Mouse (Mus musculus) MEL-GATA-1-ER (cell line): Measurements from ENCODE around the gene Vps39.

ENCODE experiments used
- DNase-seq: peaks from one replicate; pipeline ENCODE4 v3.0.0-alpha.2; 2012; ENCODE audit warnings: low read depth; ENCODE audit errors: extremely low read depth

The Vps39 gene

DNA sequence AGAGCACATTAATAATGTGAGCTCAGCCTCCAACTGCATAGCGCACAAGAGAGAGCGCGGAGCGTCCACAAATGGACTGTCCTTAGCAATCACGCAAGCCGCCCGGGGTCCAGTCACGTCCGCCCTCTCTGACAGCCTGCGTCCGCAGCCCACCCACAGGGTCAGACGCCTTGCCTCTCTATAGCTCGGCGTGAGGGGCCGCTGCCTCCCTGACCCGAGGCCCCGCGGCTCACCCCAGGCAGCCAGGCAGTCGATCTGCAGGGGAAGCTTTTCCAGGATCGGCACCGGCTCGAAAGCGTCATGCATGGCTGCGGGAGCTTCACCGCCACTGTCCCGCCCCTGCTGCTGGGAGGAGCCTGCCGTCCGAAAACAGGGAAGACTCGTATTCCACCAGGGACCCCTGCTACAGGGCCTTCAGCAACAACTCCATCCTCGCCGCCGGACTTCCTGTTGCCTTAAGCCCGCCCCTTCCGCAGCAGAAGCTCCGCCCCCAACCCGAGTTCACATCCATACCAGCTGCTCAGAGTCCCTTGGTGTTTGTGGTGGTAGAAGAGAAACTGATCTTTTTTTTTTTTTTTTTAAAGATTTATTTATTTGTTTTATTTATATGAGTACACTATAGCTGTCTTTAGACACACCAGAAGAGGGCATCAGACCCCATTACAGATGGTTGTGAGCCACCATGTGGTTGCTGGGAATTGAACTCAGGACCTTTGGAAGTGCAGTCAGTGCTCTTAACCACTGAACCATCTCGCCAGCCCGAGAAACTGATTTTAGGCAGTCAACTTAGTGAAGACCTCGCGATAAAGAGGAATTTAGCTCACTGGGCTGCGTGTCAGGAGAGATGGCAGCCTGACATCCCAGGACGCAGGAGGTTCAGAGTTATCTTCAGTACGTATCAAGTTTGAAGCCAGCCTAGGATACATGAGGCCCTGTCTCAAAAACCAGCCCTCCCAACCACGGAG lies at the start of gene Vps39:
TSS of gene Vps39 (minus strand) at position 456 of the 965 bp plus-strand sequence.
- DNase-seq = peak; percentile 69

DNA sequence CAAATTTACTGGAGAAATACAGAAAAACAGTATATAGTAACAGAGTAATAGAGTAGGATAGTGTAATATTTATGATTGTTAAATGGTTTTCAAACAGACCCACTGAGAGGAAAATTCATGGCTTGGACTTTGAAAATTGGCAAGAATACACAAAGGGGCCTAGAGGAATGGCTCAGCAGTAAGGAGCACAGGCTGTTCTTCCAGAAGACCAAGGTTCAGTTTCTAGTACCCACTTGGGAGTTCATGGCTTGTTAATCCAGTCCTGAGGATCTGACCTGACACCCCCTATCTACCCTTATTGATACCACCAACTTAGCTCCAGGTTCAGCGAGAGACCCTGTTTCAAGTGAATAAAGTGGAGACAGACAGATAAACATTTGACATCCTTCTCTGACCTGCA lies 45.0 kb upstream of the Vps39 start:
- DNase-seq = no peak

DNA sequence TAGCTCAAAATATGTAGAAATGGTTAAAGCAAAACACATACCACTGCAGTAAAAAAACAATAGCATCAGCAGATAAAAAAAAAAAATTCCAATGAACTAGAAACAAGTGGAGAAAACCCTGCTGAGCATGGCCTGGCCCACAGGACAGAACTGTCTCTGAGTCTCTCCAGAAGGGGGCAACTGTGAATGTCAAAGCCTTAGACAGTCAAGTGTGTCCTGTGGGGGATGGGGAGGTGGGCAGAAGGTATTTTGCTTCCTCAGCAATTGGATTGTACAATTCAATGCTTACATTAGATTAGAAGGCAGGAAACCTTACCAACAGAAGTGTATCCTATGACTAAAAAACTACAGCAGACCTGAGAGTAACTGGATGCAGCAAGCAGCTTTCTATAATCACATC lies 39.5 kb upstream of the Vps39 start:
- no peak for DNase-seq

DNA sequence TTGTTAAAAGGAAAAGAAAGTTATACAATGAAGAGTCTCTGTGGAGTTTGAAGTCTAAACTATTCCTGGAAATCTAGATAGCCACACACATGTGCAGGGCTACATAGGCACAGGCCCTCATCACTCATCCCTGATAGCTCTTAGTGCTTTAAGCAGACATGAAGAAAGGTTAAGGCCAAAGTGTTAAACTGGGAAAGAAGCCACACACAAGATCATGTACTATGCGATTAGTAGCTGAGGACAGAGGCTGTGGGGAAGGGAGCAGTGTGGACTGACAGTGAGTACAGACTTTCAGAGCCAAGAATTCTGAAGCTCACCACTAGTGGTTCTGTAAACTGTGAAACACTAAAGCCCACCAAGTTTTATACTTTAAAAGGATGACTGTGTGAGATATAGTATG lies 38.0 kb upstream of the Vps39 start:
- no peak for DNase-seq

DNA sequence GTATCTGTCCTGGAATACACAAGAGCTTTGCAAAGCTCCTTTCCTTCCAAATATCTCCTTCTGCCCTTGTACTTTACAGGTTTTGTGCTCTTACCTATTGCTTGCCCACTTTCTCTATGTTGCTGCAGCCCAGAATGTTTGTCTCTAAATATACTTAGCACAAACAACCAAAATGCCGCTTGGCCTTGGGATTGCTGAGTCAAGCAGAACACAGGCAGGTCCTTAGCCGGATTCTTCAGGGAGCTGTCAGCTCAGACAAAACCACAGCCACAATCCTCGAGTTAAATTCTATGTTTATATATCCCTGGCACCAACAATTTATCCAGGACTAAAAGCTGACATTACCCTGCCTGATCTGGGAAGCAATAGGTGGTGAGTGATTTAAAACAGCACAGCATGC lies 36.4 kb upstream of the Vps39 start:
- no peak for DNase-seq

DNA sequence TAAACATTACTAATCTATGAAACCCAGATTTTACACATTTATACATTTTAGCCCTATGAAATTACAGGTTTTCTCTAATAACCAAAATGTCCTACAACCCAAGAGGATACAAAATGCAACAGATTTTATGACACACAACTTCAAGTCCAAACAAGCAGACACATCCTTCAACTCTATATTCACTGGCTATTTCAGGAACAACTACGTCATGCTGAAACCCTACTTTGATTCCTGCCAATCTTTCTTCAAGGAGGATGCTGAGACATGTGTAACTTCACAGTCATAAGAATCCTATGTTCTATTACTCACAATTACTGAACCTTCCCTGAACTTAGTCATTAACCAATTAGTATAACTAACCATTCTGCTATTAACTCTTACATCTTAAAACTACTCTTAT lies 34.4 kb upstream of the Vps39 start:
- DNase-seq = no peak

DNA sequence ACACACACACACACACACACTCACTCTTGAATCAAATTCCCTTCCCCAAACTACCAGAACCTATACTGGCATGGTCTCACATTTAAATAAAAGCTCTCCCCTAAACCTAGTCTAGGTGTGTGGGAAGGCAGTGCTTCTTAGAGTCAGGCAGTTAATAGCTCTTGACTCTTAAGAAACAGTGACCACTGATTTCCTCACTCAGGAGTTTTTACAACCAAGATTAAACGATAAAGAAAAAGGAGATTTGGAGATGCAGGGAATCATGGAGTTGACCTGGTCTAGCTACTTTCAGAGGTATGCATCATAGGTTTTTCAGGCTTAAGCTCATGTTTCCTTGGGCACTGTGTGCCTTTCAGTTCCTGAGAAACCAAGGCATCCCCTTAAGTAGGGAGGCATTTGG lies 33.3 kb upstream of the Vps39 start:
- no peak for DNase-seq

DNA sequence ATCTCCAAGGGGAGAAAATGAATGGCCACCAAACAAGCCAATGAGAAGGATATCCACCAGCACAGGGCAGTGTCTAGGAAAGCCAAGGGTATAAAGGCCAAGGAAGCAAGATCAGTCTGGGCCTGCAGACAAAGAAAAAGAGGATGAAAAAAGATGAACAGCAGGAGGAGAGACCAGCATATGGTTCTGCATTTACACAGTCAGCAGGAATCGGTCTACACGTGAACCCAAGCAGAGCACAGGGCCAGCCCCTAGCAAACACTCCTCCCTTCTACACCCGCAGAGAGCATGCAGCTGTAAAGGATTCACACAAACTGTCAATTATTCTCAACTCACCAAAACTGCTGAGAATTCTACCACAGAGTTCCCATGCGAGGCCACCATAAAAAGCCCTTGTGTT lies 20.9 kb upstream of the Vps39 start:
- no peak for DNase-seq

DNA sequence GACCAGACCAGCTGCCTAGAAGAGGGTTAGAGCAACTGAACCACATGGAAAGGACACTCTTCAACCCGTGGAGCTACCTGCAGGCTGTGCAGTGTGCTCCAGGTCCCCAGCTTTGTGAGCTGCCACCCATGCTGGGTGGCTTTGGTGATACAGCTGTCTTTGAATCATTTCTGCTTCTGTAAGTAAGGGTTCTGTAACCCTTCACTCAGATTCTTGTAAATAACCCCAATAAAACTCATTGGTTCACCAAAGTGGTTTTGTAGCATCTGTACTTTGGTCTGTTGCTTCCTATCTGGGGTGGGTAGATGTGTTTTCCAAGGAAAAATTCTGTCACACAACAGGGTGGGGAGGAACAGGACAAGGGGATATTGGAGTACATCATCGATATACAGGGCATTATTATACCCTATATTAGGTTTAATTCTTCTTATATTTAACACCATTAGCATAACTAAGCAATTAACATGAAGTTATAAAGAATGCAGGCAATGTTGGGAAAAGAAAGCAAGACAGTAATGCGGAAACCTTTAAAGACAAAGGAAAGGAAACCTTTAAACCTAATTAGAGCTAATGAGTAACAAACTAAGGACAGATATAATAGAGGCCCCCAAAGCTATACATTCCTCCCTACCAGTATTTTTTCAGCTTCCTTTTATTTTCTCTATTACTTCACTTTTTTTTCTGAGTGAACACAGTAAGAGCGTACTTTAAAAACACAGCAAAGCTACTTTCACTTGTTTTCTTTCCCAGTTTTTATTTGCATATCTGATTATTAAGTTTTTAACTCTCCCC lies 14.7 kb upstream of the Vps39 start:
- no peak for DNase-seq

DNA sequence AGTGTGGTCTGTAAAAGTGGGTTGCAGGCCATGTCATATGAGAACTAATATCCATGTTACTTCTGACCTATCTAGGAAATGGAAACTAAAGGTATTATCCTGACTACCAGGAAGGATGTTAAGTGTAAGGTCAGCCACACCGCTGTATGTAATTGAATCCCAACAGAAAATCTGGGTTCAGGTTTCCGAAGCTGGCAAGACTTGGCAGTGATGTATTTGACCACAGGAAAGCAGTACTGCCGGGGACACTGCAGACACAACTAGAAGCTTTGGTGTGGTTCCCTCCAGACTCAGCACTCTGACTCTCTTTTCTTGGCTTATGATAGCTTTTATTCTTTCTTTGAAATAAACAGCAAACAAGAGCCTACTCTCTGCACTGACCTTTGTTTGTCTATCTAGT lies 13.6 kb upstream of the Vps39 start:
- DNase-seq = no peak

DNA sequence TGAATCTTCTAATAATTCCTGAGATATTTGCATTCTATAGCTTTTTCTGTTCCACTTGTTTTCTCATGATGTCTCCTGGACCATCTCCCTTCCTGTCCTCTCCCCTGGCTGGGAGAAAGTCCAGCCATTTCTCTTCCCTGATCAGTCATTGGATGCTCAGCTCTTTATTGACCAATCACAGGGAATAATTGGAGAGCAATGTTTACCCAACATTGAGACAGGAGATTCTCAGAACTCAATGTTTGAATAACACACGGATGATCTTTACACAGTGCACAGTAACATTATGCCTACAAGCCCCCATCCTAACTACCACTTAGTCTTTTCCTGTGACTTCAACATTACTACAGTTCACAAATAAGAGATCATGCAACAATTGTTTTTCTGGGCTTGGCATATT lies 7.5 kb upstream of the Vps39 start:
- DNase-seq = no peak

DNA sequence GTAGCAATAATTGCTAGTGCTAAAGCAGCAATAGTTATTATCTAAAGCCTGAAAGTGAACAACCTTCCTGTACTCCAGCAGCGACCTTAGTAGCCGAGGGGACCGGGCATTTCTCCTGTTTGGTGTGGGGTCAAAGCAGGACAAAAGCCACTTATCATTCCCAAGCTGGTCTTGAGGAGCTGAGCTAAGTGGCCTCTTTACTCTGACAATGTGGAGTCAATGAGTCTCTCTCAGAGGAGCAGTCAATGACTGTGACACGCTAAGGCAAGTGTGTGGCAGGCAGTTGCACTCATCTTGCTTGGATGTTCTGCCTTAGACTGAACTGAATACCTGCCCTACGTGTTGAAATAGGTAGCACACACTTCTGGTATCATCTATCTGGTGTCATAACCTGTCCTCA lies 1.6 kb downstream of the Vps39 start:
- DNase-seq = no peak

DNA sequence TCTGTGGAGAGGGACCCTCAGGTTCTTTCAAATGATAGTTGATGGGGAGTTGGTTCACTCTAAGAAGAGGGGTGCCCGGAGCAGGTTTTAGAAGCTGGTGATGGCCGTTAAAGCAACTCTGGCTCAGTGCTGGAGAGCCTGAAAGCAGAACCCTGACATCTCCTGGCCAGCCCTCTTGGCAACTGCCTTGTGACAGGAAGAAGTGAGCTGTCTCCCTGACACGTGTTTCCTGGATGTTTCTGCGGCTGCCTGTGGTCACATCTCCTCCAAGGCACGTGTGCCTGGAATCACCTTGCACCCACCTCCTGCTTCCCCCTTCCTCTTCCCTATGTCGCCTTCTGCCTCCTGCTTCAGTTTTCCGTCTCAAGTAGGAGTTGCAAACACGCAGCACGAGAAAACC lies 4.8 kb downstream of the Vps39 start:
- DNase-seq = no peak

DNA sequence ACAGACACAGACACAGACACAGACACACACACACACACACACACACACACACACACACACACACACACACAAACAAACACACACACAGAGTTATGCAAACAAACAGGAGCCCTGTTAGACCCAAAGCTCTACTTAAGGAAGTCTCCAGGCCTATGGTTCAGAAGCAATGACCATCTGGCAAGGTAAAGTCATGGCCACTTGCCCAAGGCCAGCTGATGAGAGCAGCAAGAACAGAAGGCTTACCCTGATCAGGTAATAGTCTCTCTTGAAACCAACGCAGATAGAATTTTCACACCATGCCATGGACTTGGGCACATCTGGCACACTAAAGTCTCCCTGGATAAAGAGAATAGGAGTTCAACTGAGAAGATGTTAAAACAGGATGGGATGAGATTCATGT lies 11.2 kb downstream of the Vps39 start:
- DNase-seq = no peak

DNA sequence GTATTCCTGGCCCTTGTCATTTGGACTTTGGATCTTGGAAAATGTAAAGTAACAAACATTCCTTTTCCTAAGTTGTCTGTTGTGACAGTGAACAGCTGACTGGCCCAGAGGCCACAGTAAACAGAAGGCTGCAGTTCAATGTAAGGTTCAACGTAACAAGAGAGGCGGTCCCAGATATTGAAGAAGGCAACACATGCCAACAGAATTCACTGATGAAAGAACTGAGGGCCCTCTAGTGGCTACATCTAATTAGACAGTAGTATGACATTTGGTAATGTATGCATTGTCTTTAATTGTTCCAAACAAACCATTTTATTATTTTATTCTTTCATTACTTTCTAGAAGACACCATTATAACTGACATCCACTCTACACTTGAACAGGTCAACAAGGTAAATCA lies 15.1 kb downstream of the Vps39 start:
- DNase-seq = no peak

DNA sequence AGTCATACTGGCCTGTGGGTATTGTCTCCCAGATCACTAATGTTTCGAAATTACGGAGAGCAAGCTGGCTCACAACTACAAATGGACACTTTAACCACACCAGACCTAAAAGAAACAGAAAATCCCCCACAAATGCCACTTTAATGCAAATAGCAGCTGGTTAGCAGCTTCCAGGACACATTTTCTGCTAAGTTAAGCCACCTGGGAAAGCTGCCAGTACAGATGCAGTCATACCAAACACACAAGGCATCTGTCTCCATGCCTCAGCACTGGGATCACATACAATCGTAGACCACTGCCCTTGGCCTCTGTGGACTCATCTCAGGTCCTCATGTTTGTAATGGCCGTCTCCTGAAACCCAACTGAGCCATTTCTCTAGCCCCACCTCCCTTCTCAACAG lies 21.4 kb downstream of the Vps39 start:
- no peak for DNase-seq

DNA sequence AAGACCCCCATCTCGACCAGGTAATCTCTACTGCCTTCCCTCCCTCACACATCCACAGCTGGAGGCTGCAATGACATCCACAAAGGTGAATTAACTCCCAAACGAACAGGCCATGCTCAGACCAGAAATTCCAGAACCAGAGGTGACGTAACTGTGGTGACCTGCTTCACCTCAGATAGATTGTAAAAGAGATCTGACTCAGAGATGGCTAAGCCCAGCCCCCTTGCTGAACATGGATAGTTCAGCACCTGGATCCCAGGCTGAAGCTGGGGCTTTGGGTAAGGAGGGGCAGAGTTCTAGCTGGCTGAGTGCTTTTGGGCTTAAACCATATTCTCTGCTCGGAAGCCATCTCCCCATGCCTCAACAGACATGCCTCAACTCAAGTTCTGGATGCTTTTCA lies 37.9 kb downstream of the Vps39 start:
- no peak for DNase-seq

DNA sequence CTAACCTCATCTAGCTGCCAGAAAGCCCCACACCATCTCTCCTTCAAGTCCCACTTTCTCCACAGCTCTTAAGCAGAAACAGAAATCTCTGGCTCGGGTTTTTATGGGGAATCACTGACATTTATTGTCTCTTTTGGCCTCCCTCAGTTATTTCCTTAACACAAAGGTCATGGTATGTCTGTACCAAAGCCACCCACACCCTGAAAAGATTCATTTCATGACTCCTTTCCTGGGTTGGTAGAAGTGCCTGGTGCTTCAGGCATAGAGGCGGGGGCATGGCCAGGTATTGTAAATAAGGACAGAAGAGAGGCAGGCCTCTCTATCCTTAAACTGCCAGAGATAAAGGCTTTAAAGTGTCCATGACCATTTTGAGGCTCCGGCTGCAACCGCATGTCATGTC lies 38.5 kb downstream of the Vps39 start:
- DNase-seq = no peak

DNA sequence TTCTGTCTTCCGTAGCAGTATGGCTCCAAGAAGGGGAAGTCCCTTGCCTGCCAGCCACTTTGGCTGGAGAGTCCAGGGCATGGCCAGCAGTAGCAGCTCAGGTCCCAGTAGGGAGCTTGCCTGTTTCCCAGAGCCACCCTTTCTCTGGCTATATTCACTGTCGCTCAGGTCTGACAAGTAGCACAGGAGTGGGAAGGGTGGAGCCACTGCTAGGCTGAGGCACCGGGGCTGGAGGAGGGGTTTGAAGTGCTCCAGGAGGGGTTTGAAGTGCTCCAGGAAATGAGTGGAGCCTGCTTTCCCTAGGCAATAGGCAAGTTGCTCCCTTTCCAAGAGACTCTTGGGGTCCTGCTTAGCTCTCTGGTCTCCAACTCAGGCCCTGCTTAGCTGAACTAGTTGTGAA lies 39.0 kb downstream of the Vps39 start, which contains the start of gene Pla2g4f:
TSS of gene Pla2g4f (minus strand) at position 190 of the 400 bp plus-strand sequence.
- no peak for DNase-seq

DNA sequence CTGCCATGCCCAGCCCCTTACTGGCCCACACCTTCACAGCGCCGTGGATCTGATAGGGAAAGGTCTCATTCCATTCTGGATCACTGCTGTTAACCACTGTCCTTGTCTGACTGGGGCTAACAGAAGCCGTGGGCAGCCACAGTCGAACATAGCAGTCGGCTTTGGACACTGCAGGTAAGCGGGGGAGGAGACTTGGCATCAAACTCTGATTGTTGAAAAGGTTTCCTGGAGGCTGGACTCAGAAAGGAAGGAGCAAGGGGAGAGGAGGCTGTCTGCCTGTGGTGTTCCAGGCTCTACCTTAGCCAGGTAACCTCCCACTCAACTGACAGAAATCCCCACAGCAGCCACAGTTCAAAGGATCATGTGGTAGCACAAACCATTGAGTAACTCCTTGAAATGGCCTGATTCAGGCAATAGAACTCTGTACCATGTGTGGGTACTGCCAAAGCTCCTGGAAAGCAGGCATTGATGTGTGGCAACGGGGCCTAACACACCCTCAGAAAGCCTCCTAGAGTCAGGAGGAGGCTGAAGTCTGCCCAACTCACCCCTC lies 40.6 kb downstream of the Vps39 start:
- DNase-seq = no peak

DNA sequence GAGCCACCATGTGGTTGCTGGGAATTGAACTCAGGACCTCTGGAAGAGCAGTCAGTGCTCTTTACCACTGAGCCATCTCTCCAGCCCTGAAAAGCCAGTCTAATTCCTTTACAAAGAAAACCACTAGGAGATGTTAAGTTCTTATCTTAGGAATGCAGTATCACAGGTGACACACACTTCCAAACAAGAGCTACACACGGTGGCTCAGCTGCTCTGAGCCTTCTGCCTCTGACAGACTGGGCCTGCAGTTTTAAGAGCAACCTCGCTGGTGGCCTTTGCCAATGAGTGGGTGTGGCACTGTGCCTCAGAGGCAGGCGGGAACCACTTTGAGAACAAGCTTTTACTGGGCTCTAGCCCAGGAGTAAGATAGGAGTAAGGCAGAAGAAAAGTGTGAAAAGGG lies 48.8 kb downstream of the Vps39 start:
- DNase-seq = no peak

DNA sequence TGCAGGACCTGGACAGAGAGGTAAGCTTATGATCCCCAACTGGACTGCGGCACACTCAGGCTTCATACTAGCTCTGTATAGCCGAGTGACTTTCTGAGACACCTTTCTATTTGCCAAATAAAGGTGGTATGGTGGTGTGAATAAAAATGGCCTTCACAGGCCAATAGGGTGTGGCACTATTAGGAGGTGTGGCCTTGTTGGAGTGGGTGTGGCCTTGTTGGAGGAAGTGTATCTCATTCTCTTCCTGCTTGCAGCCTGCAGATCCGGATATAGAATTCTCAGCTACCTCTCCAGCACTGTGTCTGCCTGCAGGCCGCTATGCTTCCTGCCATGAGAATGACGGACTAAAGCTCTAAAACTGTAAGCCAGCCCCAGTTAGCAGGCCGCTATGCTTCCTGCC lies 51.9 kb downstream of the Vps39 start:
- no peak for DNase-seq
